Mouse (Mus musculus) liver, adult (tissue): ENCODE data around the gene Klf7.
A peak's percentile ranks its signal among the peaks of the same experiment; 100 is the strongest.

Experiments
- GATA4 ChIP-seq: IDR thresholded peaks from 2 replicates; pipeline ENCODE4 v1.6.1; 2014; ENCODE audit warnings: mild to moderate bottlenecking, low read length; ENCODE audit not compliant: insufficient replicate concordance

Gene Klf7

DNA sequence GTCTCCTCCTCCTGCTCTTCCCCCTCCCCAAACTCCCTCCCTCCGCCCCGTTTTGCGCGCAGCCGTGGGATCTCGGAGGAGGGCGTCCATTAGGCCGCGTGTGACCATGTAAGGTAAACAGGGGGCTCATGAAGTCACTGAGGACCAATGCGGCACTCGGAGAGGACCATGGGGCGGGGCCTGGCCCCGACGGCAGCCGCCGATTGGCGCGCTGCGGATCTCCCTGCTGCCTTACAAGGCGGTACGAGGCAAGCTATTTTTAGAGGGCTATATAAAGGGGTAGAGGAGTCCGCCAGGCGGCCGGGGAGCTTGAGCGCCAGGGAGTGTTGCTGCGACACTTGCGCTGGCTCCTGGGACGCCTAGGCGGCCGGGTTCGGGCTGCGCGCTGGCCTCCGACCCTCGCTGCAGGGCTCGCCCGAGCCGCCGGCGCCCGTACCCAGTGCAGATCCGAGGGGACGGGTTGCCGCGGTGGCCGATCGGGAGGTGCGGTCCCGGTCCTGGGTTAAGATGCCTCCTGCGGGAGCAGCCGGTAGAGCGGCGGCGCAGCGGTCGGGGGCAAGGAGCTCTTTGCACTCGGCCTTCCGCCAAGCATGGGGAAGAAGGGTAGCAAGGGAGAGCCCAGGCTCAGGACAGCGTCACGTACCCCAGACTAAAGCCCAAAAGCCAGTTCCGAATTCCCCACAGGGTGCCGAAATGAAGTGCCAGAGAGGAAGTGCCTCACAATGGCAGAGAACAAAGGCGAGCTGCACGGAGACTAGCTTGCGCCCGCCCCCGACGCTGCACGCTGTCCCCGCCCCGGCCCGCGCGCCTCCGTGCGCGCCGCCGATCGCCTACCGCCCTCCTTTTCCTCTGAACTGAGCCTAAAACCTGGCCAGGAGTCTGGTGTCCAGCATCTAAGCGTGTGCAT lies at the start of gene Klf7:
Klf7 (minus strand) TSS at position 724 of the 907 bp plus-strand sequence.
- no peak for TF ChIP-seq GATA4

DNA sequence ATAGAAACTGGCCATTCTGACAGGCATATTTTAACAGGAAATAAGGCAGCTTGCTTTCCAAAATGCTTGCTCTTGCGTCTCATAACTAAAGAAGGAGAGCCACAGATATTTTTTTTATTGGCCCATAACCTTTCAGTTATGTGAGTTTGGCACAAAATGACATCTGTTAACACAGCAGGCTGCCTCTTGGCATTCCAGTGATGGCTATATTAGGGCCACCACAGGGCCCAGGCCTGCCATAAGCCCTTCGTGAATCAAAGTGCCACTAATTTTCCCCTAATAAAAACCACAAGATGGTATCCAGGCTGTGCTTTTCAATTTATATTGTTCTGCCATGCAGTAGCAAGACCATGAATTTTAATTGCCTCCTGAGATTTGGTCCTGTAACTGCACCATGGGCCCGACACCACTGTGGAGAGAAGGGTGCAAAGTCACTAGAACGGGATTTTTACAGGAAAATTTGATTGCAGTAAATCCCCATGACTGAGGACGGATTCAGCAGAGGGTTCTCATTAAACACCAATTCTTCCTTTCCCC lies 42.5 kb upstream of the Klf7 start:
- TF ChIP-seq GATA4: no peak

DNA sequence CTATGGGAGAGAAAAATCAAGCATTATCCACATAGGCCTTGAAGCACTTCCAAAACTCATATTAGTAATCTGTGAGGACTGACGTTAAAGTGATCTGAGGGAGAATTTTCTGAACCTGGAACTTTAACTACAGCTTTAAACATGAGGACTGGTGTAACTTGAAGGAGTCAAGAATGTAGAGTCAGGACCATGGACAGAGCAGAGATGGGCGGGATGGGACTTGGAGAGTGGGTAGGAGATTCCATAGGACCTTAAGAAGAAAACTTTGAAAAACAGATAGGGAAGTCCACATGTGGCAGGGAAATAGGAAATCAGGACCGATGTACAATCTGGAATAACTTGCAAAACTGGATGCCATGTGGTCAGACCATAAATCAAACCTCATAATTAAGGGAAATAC lies 36.7 kb upstream of the Klf7 start:
- no peak for TF ChIP-seq GATA4

DNA sequence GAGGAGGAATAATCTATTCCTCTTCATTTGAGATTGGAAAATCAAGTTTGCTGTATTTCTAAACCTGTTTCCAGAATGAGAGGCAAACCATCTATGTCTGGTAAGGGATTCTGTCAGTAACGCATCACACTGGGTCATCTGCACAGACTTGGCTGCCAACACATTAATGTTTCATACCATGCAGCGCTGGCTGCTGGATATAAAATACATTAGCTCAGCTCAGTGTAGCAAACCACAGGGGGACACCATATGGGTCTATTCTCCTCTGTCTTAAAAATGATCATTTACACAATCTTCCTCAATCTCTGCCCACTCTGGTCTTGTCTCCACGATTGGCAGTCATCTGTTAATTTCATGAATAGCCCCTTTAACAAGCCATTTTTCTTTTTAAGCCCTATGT lies 27.1 kb upstream of the Klf7 start:
- no peak for TF ChIP-seq GATA4

DNA sequence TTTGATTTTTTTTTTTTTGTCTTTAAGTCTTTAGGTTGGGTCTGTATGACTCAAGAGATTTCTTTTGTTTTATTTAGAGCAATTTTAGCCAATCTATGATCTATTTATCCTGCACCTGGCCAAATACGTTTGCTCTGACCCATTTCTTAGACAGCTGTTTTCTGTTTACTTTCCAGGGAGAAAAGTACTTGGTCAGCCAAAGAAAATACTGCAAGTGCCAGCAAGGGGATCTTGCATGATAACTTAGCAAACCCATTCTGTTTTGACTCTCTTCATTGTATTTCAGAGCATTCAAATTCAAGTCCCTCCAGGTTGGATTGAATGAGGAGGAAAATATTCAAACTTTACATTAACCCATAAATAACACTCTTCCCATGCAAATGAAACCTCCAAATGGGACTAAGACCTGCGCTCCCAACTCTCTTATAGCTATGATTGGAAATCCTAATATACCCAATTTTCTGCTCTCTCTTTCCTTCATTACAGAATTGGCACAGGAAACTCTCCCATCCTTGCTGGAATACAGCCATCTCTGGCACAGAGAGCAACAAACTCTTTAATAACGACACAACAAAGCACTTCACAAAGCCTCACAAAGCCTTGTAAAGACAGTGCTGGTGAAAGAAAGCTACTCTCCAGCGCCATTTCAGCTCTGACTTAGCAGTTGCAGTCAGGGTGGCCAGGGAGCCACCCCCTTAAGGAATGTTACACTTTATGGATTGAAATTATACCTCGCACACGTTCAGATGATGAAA lies 20.8 kb upstream of the Klf7 start:
- no peak for TF ChIP-seq GATA4

DNA sequence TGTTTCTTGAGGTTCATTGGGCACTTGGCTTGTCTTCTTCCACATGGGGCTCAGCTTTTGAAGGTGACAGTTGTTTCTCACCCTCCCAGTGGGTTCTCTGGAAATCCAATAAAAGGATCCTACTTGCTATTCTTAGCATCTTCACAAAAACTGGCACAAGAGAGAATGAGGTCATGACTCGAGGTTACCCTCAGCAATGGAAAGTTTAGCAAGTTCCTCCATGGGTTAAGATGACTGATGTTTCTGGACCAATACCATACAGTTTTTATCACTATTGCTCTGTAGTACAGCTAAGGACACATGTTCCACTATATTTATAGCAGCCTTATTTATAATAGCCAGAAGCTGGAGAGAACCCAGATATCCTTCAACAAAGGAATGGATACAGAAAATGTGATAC lies 12.4 kb upstream of the Klf7 start:
- TF ChIP-seq GATA4: no peak

DNA sequence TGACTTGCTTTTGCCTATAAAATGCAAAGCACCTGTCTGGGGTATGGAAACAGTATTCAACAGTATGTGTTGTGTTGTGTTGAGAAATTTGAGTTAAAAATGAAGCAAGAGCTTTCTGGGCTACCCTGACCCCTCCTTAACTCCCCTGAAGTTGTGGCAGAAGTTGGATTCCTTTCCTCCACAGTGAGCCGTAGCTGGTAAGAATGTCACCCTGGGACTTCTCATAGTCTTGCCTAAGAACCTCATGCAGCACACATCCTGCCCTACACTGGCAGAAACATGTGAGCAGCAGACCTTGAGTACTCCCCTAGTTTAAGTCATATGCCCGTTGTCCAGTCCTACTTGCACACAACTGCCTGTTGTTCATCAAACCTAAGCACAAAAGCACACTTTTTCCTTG lies 4.7 kb upstream of the Klf7 start:
- TF ChIP-seq GATA4: no peak

DNA sequence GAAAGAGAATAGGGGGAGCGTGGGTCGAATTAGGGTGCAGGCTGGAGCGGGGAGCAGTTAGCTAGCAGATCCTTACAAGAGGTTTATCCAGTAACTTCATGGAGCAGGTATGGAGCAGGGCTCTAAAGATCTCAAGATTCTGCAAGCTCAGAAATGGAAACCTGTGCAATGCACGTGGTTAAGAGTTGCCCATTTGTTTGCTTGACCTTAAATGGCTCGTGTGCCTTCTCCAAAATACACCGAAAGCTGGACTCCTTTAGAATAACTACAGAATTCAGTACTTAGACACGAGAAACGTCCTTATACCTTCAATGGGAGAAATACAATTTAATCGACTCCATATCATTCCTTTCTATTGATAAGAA lies 366 bp upstream of the Klf7 start:
- TF ChIP-seq GATA4: no peak

DNA sequence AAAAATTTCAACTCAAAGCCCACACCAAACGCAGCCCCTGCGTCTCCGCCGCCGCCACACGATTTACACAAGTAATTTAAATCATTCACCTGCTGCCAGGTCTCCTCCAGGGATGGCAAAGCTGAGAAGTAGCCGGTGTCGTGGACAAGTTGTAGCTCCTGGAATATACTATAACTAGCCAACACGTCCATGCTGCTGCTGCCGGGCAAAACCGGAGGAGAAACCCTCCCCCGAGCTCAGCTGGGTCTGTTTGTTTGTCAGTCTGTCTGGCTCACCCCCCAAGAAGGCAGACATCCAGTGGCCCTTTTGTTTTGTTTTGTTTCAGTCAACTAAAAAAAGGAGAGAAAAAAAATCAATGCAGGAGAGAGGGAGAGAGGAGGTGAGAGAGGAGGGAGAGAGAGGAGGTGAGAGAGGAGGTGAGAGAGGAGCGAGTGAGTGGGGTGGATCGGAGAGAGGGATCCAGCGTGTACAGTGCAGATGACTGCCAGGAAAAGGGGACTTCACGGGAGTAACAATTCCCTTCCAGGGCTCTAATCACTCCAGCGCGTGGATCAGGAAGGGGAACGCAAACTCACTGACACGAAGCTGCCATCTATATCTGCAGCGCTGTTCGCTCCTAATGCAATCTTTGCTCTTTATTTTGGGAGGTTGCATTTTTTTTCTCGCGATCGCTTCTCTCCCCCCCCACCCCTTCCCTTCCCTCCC lies 1.1 kb downstream of the Klf7 start:
- peak; percentile 59; the same call in 1 of the 2 replicates for TF ChIP-seq GATA4

DNA sequence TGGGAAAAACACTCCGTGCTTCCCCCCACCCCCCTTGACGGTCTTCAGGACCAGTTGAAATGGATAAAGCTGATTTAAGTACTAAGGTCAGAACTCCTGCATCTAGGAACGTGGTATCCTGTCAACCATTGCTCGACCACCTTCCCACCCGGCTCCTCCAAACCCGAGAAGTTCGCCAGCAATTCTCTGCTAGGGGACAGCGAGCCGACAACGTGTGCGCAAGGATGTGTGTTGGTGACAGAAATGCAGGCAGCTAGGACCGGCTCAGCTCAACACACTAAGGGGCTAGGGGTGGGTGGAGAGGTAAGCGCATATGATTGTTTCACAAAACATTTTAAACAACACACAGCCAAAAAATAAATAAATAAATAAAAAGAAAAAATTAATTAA lies 1.7 kb downstream of the Klf7 start:
- no peak for TF ChIP-seq GATA4

DNA sequence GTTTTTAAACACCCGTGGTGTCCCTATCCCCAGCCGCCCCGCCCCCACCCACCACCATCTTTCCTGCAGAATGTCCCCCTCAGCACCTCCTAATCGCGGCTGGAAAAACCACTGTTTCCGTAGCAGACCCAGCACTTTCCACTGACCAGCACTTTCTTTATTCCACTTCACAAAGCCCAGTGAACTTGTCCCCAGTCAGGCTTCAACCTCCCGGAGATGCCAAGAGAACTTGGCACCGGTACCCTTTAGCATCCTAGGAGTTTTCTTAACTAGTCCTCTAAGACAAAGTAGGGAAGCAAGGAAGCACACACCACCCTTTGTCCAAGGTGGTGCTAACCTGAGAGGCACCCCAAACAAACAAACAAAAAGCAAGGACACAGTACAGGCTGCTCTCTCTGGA lies 2.2 kb downstream of the Klf7 start:
- no peak; the same call in 1 of the 2 replicates for TF ChIP-seq GATA4

DNA sequence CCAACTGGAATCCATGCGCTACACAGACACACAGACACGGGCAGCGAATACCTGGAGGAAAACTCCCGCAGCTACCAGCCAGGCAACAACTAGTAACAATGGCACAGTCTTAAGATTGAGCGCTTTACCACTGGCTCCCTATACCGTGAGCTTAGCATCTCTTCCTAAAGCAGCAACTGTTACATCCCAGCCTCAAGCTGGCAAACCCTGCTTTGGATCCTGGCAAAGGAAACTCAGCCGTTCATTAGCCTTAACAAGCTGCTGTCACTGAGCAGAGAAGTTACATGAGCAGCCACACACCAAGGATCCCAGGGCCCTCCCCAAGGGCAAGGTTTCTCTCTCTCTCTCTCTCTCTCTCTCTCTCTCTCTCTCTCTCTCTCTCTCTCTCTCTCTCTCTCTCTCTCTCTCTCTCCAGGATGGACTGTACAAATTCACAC lies 2.7 kb downstream of the Klf7 start:
- no peak for TF ChIP-seq GATA4

DNA sequence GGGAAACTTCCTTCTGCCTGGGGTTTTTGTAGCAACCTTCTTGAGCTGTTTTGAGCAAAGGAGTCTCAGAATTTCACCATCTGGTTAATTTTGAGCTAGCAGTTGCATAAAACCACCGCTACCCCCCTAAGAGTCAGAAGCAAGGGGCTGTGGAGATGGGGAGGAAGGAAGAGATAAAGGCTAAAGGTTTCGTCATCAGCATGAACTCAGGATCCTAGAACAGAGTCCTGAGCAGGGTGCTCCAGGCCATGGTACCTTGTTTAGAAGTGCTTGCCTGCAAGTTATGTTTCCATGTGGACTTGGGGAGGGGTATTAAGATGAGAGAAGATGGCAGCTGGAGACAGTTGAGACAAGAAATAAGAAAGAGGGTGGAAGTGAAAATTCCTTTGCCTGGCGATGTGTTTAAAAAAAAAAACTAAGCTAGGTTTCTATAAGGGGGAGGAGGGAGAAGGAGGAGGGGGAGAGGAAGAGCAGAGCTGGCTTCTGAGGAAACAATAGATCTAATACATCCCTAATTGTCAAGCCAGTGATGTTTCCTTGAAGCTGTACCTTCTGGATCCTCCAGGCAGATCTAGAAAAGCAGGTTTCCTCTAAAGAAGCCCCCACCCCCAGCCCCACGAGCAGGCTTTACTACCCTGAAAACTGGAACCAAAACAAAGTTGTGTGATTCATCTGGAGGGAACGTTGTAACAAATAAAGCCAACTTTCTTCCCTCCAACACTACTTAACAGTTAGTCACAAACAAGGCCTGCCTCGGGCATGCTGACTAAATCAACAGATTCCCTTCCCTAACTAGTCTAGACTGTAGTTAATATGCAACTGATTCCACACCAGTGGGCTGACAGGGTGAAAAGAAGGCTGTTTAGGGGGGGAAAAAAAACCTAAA lies 3.6 kb downstream of the Klf7 start:
- TF ChIP-seq GATA4: no peak
